Mouse (Mus musculus) cerebellum, adult 11-12 months (tissue): ENCODE measurements around the gene Poc1b.
"Not testable (repeated sequence)": the region's sequence is repeated elsewhere in the genome, so short reads cannot be mapped to it uniquely, and the experiment has no call there.

ENCODE experiments used
- DNase-seq: peaks from one replicate; pipeline ENCODE4 v3.0.0; 2022

Poc1b gene

DNA sequence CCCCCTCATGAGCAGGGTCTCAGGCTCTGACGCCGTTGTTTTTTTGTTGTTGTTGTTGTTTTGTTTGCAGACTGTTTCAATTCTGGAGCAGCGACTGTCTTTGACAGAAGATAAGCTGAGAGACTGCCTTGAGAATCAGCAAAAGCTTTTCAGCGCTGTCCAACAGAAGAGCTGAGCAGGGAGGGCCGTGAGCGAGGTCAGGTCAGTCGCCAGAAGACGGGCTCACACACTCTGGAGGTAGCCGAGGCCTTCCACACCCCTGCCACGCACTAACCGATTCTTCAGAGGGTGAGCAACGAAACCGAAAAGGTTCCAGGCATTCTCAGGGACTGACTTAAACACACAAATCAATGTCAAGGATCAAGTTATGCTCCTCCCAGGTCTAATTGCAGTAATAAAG is 89.7 kb downstream of the Poc1b start:
- DNase-seq: no peak

DNA sequence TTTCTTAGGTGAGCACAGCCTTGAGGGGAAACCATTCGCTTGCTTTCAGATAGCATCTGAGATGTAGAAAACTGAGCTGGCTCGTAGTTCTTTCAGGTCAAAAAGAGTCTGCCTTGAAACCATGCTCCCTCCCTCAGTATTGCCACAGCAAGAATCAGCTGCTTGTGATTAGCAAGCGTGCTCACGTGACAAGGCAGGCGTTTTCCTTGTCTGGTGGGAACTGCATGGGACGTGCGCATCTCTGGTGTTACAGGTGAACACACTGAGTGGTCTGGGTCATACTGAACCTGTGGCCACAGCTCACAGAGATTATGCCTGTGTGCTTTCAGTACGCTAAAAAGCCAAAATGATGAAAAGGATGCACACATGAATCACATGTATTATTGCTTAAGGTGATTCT is 90.3 kb downstream of the Poc1b start:
- DNase-seq: no peak

- DNase-seq: no peak
Observed at GRCm38 (mm10) chr10:99197607-99198305, 90.9 kb downstream of the Poc1b start.

DNA sequence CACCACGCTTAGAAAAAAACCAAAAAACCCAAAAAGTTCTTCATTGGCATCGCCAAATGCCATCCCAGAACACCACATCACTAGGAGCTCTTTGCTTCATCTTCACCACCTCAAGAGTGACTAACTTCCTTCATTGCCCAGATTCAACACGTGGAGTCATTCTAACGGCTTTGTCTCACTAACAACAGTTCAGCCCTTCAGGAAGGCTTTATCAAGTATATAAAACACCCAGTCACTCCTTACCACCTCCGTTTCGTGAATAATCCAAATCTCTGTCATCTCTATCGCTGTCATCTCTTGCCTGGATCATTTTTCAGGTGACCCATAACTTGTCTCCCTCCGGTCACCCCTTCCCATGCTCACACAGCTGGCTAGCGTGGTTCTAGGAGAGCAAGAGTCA is 92.1 kb downstream of the Poc1b start:
- no peak for DNase-seq

GRCm38 (mm10) chr10:99200944-99201343 is 94.1 kb downstream of the Poc1b start:
- no peak for DNase-seq

- no peak for DNase-seq
Observed at GRCm38 (mm10) chr10:99201786-99202185, 95.0 kb downstream of the Poc1b start.

DNA sequence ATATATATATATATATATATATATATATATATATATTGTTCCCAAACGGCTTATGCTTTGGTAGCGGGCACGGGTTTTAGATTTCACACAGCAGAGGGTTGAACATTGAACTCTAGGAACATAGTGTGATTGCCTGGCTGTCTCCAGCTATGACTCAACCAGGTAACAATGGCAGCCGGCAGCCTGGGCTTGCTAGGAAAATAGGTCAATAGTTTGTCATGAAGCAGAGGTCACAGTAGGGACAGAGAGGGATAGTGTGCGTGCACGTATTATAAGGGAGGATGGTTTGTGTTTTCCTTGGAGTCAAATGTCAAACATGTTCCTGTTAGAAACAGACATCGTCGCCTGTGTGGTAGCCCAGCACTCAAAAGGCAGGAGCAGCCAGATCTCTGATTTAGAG is 95.5 kb downstream of the Poc1b start:
- no peak for DNase-seq

GRCm38 (mm10) chr10:99203163-99203562 is 96.3 kb downstream of the Poc1b start:
- DNase-seq: no peak

DNA sequence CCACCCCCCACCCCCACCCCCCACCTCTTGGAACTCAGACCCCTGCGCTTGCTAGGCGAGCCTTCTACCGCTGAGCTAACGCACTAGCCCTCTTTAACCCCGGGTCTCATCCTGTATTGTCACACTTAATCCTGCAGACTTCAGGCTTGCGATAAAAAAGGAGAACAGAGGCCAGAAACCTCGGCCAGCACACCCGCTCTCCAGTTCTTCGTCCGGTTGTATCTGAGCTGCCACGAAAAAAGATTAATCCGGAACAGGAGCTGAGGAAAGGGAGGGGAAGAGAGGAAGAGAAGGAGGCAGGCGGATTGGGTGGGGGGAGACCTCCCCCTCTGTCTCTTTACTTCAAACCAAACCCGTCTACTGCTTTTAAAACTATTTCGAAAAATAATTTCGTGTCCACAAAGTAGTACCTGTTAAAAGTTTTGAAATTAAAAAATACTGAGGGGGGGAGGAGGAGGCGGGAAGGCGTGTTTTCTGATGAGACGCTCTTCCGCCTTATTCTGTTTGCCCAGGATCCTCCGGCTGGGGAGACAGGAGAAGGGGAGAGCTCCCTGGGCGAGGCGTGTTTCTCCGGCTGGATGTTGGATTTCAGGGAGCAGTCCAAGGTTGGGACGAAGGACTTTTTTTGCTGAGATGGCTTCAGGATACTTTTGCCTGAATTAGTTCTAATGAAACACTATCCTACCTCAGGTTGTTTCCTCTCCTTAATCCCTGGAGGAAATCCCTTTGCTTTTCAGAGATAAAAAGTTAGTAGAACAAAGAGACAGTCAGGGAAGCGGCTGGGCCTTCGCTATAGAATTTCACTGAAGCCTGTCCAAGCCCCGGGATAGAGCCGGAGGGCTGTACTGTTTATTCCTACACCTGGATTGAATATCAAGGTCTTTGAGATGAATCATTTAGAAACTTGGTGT is 97.0 kb downstream of the Poc1b start:
- no peak for DNase-seq

- DNase-seq: no peak
Observed at GRCm38 (mm10) chr10:99204553-99204952, 97.7 kb downstream of the Poc1b start.

DNA sequence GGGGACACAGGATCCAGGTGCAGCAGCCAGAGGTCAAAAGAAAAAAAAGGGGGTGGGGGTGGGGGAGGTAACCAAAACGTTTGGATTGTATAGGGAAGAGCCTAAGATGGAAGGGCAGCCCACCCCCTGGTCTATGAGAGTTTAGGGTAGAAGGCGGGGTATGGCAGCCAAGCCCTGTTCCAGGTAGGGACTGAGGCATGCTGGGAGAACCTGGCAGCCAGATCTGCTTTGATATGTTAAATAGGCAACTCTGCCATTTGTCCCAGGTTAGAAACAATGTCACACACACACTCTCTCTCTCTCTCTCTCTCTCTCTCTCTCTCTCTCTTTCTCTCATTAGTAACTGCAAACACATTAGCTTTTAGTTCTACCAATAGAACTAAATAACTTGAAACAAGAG is 100.3 kb downstream of the Poc1b start:
- no peak for DNase-seq

DNA sequence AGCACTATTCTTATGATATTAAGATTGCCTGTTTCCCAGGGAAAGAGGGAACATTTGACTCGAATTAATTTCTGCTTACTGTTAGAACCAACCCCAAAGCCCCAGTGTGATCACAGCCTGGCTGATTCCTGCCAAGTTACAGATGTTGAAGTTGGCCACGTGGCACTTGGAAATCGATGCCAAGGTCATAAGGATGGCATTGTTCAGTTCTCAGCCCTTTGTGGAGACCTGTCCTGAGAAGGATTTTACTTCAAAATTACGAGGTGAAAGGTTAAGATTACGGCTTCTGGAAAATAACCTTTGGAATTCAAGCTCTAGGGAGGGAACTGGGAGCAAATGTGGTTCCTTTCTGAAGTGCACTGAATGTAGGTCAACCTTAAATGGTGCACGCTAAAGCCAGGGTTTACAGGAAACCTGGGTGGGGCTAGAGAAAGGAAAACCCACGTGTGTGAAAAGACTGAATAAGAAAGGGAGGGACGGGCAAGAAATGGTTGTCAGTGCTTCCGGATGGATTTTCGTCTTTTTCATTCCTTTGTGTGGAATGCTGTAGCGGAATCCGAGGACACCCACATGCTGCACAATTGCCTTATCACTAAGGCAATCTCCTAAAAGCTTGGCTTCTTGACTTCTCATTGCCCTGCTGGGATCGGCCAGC is 102.4 kb downstream of the Poc1b start:
- no peak for DNase-seq

GRCm38 (mm10) chr10:99211021-99211420 is 104.2 kb downstream of the Poc1b start:
- no peak for DNase-seq

GRCm38 (mm10) chr10:99211503-99212265 is 104.8 kb downstream of the Poc1b start:
- no peak for DNase-seq

GRCm38 (mm10) chr10:99214421-99215299 is 107.8 kb downstream of the Poc1b start:
- DNase-seq: no peak

- not testable (repeated sequence) for DNase-seq
Observed at GRCm38 (mm10) chr10:99216570-99216969, 109.7 kb downstream of the Poc1b start.

- no peak for DNase-seq
Observed at GRCm38 (mm10) chr10:99221540-99221939, 114.7 kb downstream of the Poc1b start.

- no peak for DNase-seq
Observed at GRCm38 (mm10) chr10:99222726-99223125, 115.9 kb downstream of the Poc1b start.

GRCm38 (mm10) chr10:99224218-99224617 is 117.4 kb downstream of the Poc1b start:
- DNase-seq: no peak

- DNase-seq: no peak
Observed at GRCm38 (mm10) chr10:99226782-99227181, 119.9 kb downstream of the Poc1b start.

DNA sequence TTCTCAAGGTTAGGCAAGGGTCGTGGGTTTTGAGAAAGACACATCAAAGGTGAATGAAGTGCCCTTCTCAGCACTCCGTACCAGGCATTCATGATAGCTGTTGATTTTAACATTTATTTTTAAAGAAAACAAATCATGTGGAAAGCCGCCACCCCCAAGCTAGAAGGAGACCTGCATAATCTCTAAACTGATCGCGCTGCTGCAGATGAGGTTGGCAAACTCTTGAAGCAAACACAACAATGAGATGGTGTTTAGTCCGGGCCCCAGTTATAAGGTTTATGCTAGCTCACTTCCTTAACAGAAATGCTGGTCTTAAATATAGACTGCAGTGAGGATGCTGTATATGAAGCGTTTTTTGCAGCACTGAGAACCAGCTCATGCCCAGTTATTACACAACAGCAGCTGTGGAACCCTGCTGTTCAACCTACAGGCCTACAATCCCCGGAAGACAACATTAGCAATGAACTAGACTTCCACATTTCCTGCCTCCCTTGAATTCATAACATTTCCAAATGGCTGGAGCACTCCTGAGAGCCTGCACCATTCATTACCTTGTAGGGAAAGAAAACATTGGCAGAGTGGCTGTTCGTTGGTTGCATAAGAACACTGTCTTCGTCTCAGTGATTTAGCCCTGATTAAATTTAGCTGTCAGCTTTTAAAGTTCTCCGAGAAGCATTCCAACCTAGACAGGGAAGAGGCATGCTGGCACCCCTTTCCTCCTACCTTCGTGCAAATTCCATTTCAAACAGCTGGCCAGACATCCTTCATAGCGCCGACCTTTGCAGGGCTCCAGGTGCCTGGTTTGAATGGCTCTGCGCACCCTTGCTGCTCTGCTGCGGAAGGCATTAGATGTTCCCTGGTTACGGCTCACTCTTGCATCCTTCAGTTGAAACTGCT is 121.4 kb downstream of the Poc1b start:
- DNase-seq: no peak
